Mouse (Mus musculus): ENCODE measurements around the gene Pfkp. TPM values are rescaled to one million over a fixed set of nuclear protein-coding genes. Genes with fewer than 3 reads are reported as not detected.

Gene Pfkp
- polyA plus RNA-seq, 1 experiment from 2014 or later = 40.8 TPM

DNA sequence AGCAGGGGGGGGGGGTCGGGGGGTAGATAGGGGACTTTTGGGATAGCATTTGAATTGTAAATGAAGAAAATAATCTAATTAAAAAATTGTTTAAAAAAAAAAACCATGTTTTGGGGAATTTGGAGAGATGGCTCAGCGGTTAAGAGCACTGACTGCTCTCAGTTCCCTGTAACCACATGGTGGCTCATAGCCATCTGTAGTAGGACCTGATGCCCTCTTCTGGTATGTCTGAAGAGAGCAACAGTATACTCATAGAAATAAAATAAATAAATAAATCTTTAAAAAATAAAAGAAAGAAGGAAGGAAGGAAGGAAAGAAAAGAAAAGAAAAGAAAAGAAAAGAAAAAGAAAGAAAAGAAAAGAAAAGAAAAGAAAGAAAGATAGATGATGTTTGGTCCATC lies 94.9 kb downstream of the Pfkp start:
- WGBS = 84% methylated on average over 2 of the region's 2 CpGs
- H3K36me3 ChIP-seq (ENCODE audit: insufficient read depth, low read length) = peaks cover 63% of the 10 kb centered on the region

DNA sequence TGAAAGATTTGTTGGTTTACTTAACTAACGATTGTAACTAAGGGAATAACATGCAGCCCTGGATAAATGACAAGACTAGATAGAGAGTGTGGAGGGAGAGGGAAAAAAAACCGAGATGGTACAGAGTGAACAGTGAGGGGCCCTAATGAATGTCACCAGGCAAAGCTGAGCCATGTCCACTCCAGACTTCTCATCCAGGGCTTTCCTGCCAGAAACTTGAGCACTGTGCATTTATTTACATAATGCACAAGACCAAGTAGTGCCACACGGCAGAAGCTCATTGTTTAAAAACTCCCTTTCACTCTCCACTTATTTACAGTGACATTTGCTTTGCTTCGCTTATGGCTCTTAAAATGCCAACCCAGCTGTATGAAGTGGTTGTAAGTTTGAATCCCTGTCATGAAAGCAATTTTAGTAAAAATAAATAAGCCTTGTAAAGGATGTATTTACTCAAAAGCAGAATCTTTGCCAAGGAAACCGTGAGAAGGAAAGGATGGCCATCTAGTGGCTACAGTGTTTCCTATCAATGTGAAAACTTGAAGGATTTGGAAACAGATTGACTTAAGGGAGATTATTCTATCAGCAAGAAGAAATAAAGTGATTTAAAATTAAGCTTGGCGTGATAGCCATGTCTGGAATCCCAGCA lies 113.2 kb downstream of the Pfkp start:
- WGBS = 40% methylated on average over 6 of the region's 6 CpGs
- H3K4me1 ChIP-seq (replicated peaks; ENCODE audit: insufficient read depth, low read length) = no peaks in the 10 kb centered on the region

More for the DNA sequence above, 94.9 kb downstream of the Pfkp start:
- Histone ChIP-seq H3K27ac (no peak overlapping the region), H3K4me1 (replicated peaks; ENCODE audit: insufficient read depth, low read length) (no peaks in the 10 kb centered on the region), H3K4me2 (ENCODE audit: low read length) (no peak overlapping the region), H3K9me3 (replicated peaks; ENCODE audit: low read length) (no peaks in the 10 kb centered on the region), H3K9ac (ENCODE audit: low read depth, low read length) (no peak overlapping the region), H3K4me3 (replicated peaks; ENCODE audit: low read depth, low read length) (no peak overlapping the region), H3K27me3 (ENCODE audit: insufficient read depth, low read length) (no peaks in the 10 kb centered on the region)
- DNase-seq (ENCODE audit: low spot score) = no peak
- ATAC-seq (replicated peaks; ENCODE audit: low FRiP score, low read depth) = no peak
- peak; percentile 48 for TF ChIP-seq CTCF (IDR thresholded peaks at IDR 0.05; ENCODE audit: low read depth)

DNA sequence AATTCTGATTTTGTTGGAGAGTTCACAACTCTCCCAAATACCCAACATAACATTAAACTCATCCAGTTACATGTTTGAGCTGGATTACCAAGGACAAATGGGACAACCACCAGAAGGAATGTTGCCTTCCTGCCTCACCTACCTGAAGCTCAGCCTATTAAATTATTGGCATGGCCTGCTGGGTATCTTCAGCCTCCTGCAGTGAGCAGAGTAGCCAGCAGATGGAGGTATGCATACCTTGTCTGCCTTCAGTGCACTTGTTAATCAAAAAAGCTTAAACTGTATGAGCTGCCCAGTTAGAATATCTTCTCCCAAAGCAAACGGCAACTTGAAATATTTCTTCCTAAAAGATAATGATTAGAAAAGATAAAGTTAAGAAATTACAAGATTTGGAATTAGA lies 115.9 kb downstream of the Pfkp start:
- ATAC-seq (replicated peaks; ENCODE audit: low FRiP score, low read depth) = no peak
- WGBS = 79% methylated on average over 1 of the region's 1 CpGs
- H3K4me1 ChIP-seq (replicated peaks; ENCODE audit: insufficient read depth, low read length) = no peaks in the 10 kb centered on the region
- TF ChIP-seq CTCF (IDR thresholded peaks at IDR 0.05; ENCODE audit: low read depth) = peak; percentile 61
- DNase-seq (ENCODE audit: low spot score) = no peak
- no peaks in the 10 kb centered on the region for H3K9me3 ChIP-seq (replicated peaks; ENCODE audit: low read length)
- no peak overlapping the region for H3K4me3 ChIP-seq (replicated peaks; ENCODE audit: low read depth, low read length)
- H3K27me3 ChIP-seq (ENCODE audit: insufficient read depth, low read length) = no peaks in the 10 kb centered on the region
- H3K36me3 ChIP-seq (ENCODE audit: insufficient read depth, low read length) = no peaks in the 10 kb centered on the region
- no peak overlapping the region for H3K27ac ChIP-seq
- H3K4me2 ChIP-seq (ENCODE audit: low read length) = no peak overlapping the region
- H3K9ac ChIP-seq (ENCODE audit: low read depth, low read length) = no peak overlapping the region

More for the DNA sequence above, 113.2 kb downstream of the Pfkp start:
- H3K36me3 ChIP-seq (ENCODE audit: insufficient read depth, low read length) = no peaks in the 10 kb centered on the region
- no peaks in the 10 kb centered on the region for H3K27me3 ChIP-seq (ENCODE audit: insufficient read depth, low read length)
- peak; percentile 71 for DNase-seq (ENCODE audit: low spot score)
- no peak overlapping the region for H3K27ac ChIP-seq
- no peak overlapping the region for H3K9ac ChIP-seq (ENCODE audit: low read depth, low read length)
- H3K4me2 ChIP-seq (ENCODE audit: low read length) = no peak overlapping the region
- ATAC-seq (replicated peaks; ENCODE audit: low FRiP score, low read depth) = no peak
- H3K9me3 ChIP-seq (replicated peaks; ENCODE audit: low read length) = no peaks in the 10 kb centered on the region
- peak; percentile 65 for TF ChIP-seq CTCF (IDR thresholded peaks at IDR 0.05; ENCODE audit: low read depth)
- no peak overlapping the region for H3K4me3 ChIP-seq (replicated peaks; ENCODE audit: low read depth, low read length)

Other genes with a start within 250 kb of the Pfkp start
- gene Pitrm1, start 100.6 kb downstream of the Pfkp start, polyA plus RNA-seq (2015; fragmentation: Nextera tagmentation; extraction: Ambion mirVana) = 60.1 and 60.5 TPM in 2 replicates